17 mouse cellular contexts compared by ENCODE assay signal in genomic region chr11:113120570-113120969, GRCm38 (mm10).
DNase-seq lines count a peak whose midpoint lies in the region; ATAC-seq and TF ChIP-seq lines count a peak whose summit lies in the region.
"Had no signal": no experiment of that assay in that cellular context is flagged by ENCODE, and none has a peak within 500 bp of the region (broad histone marks: within the 10 kb centered on the region; RNA-seq: fewer than 3 reads in every experiment).

No protein-coding gene starts in this region.

- no peaks in the 10 kb centered on the region for H3K9me3 ChIP-seq in embryonic facial prominence, embryonic 10.5 days
- H3K9me3 ChIP-seq in limb, embryonic 11.5 days (ENCODE audit: control insufficient read depth, low read length), result no peaks in the 10 kb centered on the region

- H3K27me3 ChIP-seq in embryonic facial prominence, embryonic 10.5 days (replicated peaks; ENCODE audit: low read depth, poor library complexity, severe bottlenecking), result 0 out of 2 replicates have a peak, but pooled peaks cover 4% of the 10 kb centered on the region
- no peaks in the 10 kb centered on the region for H3K27me3 ChIP-seq in limb, embryonic 11.5 days (ENCODE audit: control insufficient read depth, insufficient read depth, low read length)
- H3K27me3 ChIP-seq: midbrain, embryonic 12.5 days had no signal

- H3K4me1 ChIP-seq in embryonic facial prominence, embryonic 10.5 days, result peaks cover 26% of the 10 kb centered on the region
- H3K4me1 ChIP-seq in limb, embryonic 11.5 days (ENCODE audit: control insufficient read depth, insufficient read depth, low read length), result peaks cover 30% of the 10 kb centered on the region

- no peak overlapping the region for H3K4me2 ChIP-seq in limb, embryonic 11.5 days (ENCODE audit: low read depth, severe bottlenecking)
- H3K4me2 ChIP-seq: midbrain, embryonic 12.5 days had no signal

- peak overlapping the region; percentile 59 for H3K27ac ChIP-seq in layer of hippocampus, adult 2 months
- peak overlapping the region; percentile 67; the same call in 1 of the 2 replicates for H3K27ac ChIP-seq in embryonic facial prominence, embryonic 10.5 days (replicated peaks)
- peak overlapping the region; percentile 86; the same call in 1 of the 2 replicates for H3K27ac ChIP-seq in limb, embryonic 11.5 days (replicated peaks; ENCODE audit: low read depth, low read length)
- H3K27ac ChIP-seq: midbrain, embryonic 12.5 days had no signal

- H3K9ac ChIP-seq in limb, embryonic 11.5 days (ENCODE audit: low read length), result no peak overlapping the region
- H3K9ac ChIP-seq: midbrain, embryonic 12.5 days had no signal

- H3K4me3 ChIP-seq in layer of hippocampus, adult 2 months, result no peak overlapping the region
- no peak overlapping the region for H3K4me3 ChIP-seq in embryonic facial prominence, embryonic 10.5 days
- no peak overlapping the region for H3K4me3 ChIP-seq in limb, embryonic 11.5 days (ENCODE audit: low read depth, low read length)
- H3K4me3 ChIP-seq: midbrain, embryonic 12.5 days had no signal

- DNase-seq in layer of hippocampus, adult 2 months (ENCODE audit: low spot score in 2 of 2), result no peak
- DNase-seq in layer of hippocampus, postnatal 14 days (ENCODE audit: low spot score in 2 of 2), result no peak
- no peak for DNase-seq in embryonic facial prominence, embryonic 10.5 days (ENCODE audit: low spot score)
- no peak for DNase-seq in limb, embryonic 11.5 days (ENCODE audit: low spot score)
- DNase-seq in adrenal gland, postnatal 36 days, result no peak
- DNase-seq in embryo, embryonic 10.5 days (ENCODE audit: low spot score), result no peak
- DNase-seq in lung, postnatal 14 days, result no peak
- DNase-seq: adrenal gland, postnatal 14 days; cerebellum, adult 11-12 months; cerebellum, postnatal 14 days; heart, postnatal 10 days; kidney, adult 18-20 months; kidney, postnatal 10 days; liver; right cerebral cortex, postnatal 25 days had no signal

- no peak for TF ChIP-seq CTCF in layer of hippocampus, adult 2 months (conservative IDR thresholded peaks at IDR 0.05)

- ATAC-seq in limb, embryonic 11.5 days (ENCODE audit: insufficient number of reproducible peaks, low FRiP score, low TSS enrichment, low read depth), result no peak
- ATAC-seq: lung, postnatal 0 days had no signal

- WGBS in embryonic facial prominence, embryonic 10.5 days, result 42% methylated on average over 6 of the region's 6 CpGs
- WGBS in limb, embryonic 11.5 days, result 28% methylated on average over 6 of the region's 6 CpGs

- peaks cover 4% of the 10 kb centered on the region for H3K36me3 ChIP-seq in embryonic facial prominence, embryonic 10.5 days (replicated peaks)
- H3K36me3 ChIP-seq in limb, embryonic 11.5 days (ENCODE audit: control insufficient read depth, insufficient read depth, low read length), result 0 out of 2 replicates have a peak, but pooled peaks cover 1% of the 10 kb centered on the region
- H3K36me3 ChIP-seq: midbrain, embryonic 12.5 days had no signal
